Mouse (Mus musculus) spleen, adult 2 months (tissue): ENCODE results near the gene Onecut3.

Source experiments
- CTCF ChIP-seq: fragments of 200-500 bp; IDR thresholded peaks from 2 replicates; pipeline ENCODE4 v1.5.1; 2011; ENCODE audit warnings: mild to moderate bottlenecking, inconsistent platforms; ENCODE audit not compliant: insufficient read depth, insufficient read length, insufficient replicate concordance; ENCODE audit errors: extremely low read depth
- POLR2A ChIP-seq: fragments of 200-500 bp; IDR thresholded peaks from 2 replicates; pipeline ENCODE4 v1.6.1; 2011; ENCODE audit warnings: low read depth, low read length, inconsistent platforms

DNA sequence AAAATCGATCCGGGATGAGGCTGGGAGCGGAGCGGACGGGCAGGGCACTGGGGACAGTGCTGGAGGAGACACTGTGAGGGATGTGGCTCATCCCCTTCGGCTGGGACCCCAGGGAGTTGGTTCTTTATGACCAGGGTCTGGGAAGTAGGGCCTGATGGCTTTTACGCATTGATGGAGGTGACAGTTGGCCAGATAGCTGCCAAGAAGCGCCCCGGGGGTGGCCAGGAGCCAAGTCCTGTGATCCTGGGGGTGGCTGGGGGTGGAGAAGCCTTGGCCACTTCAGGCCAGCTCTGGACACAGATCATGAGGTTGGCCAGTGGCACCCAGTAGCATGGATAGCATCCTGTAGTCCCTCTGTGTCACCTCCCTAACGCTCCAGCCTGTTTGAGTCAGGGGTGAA is 35.4 kb upstream of the Onecut3 start:
- TF ChIP-seq POLR2A = no peak
- TF ChIP-seq CTCF = no peak
